Mouse (Mus musculus): ENCODE data around the gene Tdpoz2.
"Not testable (repeated sequence)": the region's sequence is repeated elsewhere in the genome, so short reads cannot be mapped to it uniquely, and the experiment has no call there.

- TF ChIP-seq UBTF (IDR thresholded peaks at IDR 0.05; ENCODE audit: low read depth, low read length); CTCF (conservative IDR thresholded peaks at IDR 0.05 in 1 of 2, IDR thresholded peaks at IDR 0.05 in 1 of 2; ENCODE audit: low read depth in 2 of 2, low read length in 2 of 2); GABPA (IDR thresholded peaks at IDR 0.05; ENCODE audit: insufficient replicate concordance, low read depth, low read length); TCF12 (IDR thresholded peaks at IDR 0.05; ENCODE audit: low read depth, low read length): not testable (repeated sequence)
Observed at GRCm38 (mm10) chr3:93676210-93676609, 23.7 kb upstream of the Tdpoz2 start, which contains the start of gene Tdpoz1.
